Mouse (Mus musculus) olfactory bulb, adult 2 months (tissue): ENCODE measurements around the gene 4930432M17Rik. TPM values are rescaled to one million over a fixed set of nuclear protein-coding genes. Genes with fewer than 3 reads are reported as not detected.

Experiments
- H3K27ac ChIP-seq: fragments of 200-500 bp; 2 replicates; pipeline ENCODE4 v1.5.1; 2012; ENCODE audit warnings: low read depth, low read length; ENCODE audit not compliant: insufficient read depth
- H3K4me1 ChIP-seq: fragments of 200-500 bp; 2 replicates; pipeline ENCODE4 v1.6.1; 2012; ENCODE audit warnings: low read length; ENCODE audit not compliant: control insufficient read depth, insufficient read depth
- H3K4me3 ChIP-seq: fragments of 200-500 bp; 2 replicates; pipeline ENCODE4 v1.5.1; 2012; ENCODE audit warnings: mild to moderate bottlenecking, low read depth, low read length, moderate library complexity; ENCODE audit not compliant: insufficient read depth
- CTCF ChIP-seq: fragments of 200-500 bp; IDR thresholded peaks from 2 replicates; pipeline ENCODE4 v1.5.1; 2012; ENCODE audit warnings: low read depth, mild to moderate bottlenecking, low read length, moderate library complexity; ENCODE audit not compliant: insufficient read depth
- POLR2A ChIP-seq: fragments of 200-500 bp; IDR thresholded peaks from 2 replicates; pipeline ENCODE4 v1.6.1; 2012; ENCODE audit warnings: mild to moderate bottlenecking, low read depth, low read length, moderate library complexity; ENCODE audit not compliant: insufficient read depth
- WGBS: fragments of 180-500 bp; shearing (Covaris S2); methylation state at CpG from one replicate; pipeline ENCODE4 v1.1.7; 2018; 5-methylcytosine and 5-hydroxymethylcytosine counted together
- polyA plus RNA-seq: library from polyadenylated mRNA; stranded (reverse); fragments of >200 nt; gene quantifications from 2 replicates; pipeline ENCODE4 v1.2.4, GENCODE M21; 2012; ENCODE audit warnings: low replicate concordance; ENCODE audit not compliant: missing spikeins, insufficient read depth, insufficient read length

4930432M17Rik gene
- polyA plus RNA-seq, 1 experiment = not detected

DNA sequence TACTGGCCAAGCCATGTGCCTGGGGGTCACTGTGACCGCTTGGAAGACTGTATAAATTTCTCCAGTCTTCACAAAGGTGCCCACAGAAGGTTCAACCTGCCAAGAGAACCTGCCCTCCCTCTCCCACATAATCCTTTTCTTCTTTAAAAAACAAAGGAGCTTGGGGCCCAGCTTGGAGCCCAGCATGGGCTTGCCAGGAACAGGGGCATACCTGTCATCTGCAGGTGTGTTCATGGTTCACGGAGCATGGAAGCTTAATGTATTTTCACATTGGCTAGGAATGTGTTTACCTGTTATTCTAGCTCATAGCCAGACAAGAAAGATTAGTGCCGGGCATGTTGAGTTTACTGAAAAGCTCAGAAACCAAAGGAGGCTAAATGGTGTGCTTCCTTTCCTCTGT, 32.3 kb upstream of the 4930432M17Rik start:
- 92% methylated on average over 3 of the region's 3 CpGs for WGBS

DNA sequence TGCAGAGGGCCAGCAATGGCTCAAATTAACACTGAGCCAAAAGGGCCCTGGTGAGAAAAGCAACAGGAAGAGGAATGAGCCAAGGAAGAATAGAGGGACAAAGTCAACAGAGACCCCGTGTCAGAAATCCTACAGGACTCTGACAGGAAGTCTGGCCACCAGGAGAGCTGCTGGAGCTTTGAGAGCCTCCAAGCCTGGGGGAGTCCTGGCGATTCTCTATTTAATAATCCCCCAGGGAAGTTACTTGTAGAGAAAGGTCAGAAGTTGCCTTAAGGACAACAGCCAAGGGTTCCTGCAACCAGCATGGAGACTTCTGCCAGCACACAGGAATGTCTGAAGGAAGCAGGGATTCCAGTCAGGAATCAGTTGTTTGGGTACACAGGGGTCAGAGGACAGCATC, 30.0 kb upstream of the 4930432M17Rik start:
- Histone ChIP-seq H3K4me1 (no peaks in the 10 kb centered on the region; the same call in 1 of the 2 replicates), H3K27ac (no peak overlapping the region), H3K4me3 (no peak overlapping the region)
- TF ChIP-seq CTCF (no peak), POLR2A (no peak)
- WGBS = 67% methylated on average over 2 of the region's 2 CpGs

More for the DNA sequence above, 32.3 kb upstream of the 4930432M17Rik start:
- no peaks in the 10 kb centered on the region; the same call in 1 of the 2 replicates for H3K4me1 ChIP-seq
- TF ChIP-seq CTCF (no peak), POLR2A (no peak)
- no peak overlapping the region for H3K27ac ChIP-seq
- no peak overlapping the region for H3K4me3 ChIP-seq

DNA sequence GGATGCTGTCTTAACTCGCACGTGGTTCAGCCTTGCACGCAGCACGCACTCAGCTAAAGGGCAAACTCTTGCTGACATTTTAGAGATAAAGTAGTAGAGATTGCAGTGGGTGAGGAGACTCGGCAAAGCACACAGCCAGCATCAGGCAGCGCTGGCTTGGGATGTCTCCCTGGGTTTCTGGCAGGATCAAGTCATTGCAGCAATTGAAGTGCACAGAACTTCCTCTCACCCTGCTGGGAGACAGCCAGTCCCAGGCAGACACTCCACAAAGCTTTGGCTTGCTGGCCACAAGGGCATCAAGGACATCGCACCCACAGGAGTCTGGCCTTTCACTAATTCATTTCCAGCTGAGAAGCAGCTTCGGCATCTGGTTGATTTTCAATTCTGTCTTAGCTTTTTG, 27.3 kb upstream of the 4930432M17Rik start:
- Histone ChIP-seq H3K27ac (no peak overlapping the region), H3K4me3 (no peak overlapping the region), H3K4me1 (peaks cover 2% of the 10 kb centered on the region; the same call in 1 of the 2 replicates)
- 75% methylated on average over 8 of the region's 8 CpGs for WGBS
- TF ChIP-seq POLR2A (no peak), CTCF (no peak)

DNA sequence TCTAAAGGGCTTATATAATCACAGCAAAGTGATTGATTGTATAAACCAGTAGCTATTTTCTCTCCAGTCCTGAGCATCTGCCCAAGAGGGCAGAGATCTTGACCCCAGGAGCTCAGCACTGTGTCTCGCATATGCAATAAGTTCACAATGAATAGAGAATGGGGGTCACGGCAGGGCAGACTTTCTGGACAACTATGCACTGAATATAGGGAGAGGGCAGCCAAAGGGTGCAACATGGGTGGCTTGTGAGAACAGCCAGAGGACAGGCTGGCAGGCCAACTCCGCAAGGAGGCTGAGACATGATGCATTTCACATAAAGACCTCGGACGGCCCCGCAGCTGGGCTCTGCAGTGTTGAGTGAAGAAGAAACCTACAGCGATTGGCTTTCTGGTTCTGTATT, 25.1 kb upstream of the 4930432M17Rik start:
- Histone ChIP-seq H3K4me3 (no peak overlapping the region), H3K27ac (no peak overlapping the region), H3K4me1 (peaks cover 2% of the 10 kb centered on the region; the same call in 1 of the 2 replicates)
- 79% methylated on average over 7 of the region's 7 CpGs for WGBS
- TF ChIP-seq CTCF (no peak), POLR2A (no peak)

DNA sequence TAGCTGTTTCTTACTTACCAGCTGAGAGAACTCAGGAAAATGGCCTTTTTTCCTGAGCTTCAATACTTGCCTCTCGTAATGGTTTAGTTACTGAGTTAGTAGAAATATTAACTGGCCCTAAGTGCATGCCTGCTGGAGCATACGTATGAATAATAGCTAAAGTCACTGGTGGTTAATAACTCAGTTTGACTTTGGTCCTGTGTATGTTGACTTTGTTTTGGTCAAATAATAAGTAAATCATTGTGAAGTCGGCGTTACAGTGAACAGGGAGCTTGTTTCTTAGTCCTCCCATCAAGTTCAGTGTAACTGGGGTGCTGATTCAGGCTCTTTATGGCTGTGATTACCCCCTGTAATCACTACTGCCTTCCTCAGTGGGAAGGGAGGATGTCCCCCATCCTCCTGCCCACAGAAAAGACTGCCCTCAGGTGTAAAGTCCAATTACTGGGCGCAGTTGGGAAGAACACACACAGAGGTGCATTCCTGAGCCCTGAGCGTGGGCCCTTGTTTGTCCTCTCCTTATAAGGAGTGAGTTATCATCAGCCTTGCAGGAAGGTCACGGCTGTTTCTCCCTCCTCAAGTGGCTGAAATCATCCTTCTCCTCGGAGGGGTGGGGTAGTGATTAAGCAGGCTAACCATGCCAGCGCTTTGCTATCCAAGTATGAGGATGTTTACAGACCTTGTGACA, 24.1 kb upstream of the 4930432M17Rik start:
- no peak for TF ChIP-seq CTCF
- TF ChIP-seq POLR2A = no peak
- H3K4me3 ChIP-seq = no peak overlapping the region
- no peak overlapping the region for H3K27ac ChIP-seq
- peaks cover 2% of the 10 kb centered on the region; the same call in 1 of the 2 replicates for H3K4me1 ChIP-seq
- 81% methylated on average over 9 of the region's 9 CpGs for WGBS

DNA sequence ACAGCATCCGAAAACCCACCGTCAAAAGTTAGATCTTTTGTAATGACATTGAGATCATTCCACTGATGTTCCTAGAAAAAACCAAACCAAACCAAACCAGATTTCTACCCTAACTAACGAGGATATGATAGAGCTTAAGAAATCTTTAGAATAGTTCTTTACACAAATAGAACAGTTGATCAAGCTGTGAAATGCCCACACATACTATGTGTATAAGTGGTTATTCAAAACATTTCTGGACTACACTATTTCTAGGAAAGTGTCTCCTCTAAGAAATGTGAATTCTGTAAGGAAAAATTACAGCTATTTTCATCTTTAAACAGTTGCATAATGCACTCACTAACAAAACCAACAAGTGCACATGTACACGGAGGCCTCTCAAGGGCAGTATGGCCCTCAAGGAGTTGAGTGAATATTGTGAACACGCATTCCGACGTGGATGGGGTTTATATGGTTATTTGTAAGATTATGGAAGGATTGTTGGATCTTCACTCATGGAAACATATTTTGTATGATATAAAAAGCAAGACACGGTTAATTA, 22.3 kb upstream of the 4930432M17Rik start:
- 90% methylated on average over 8 of the region's 8 CpGs for WGBS
- peaks cover 2% of the 10 kb centered on the region; the same call in 1 of the 2 replicates for H3K4me1 ChIP-seq

DNA sequence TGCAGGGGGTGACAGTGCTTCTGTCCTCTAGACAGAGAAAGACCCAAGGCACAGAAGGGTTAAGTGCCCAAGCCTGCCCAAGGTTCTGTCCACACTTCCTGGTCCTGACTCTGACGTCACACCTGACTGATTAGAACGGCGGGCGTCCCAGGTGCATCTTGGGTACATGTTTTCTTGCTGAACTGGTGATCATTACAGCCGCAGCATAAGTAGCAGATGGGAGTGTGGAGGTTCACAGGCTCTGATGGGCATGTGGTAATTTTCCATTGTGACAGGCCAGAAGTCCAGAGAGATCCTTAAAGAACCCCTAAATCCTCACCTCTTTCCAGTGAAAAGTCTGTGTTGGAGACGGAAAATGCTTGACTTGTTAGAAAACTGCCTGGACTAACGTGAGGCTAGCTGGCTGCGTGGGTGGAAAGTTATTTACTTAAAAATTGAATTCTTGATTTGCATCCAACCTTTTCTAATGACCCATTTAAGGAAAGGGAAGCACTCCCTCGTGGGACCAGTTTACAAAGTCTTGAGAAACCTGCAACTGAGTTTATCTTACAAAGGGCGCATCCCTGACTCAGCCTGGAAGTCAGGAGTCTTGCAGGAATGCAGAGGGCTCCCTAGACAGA, 20.4 kb upstream of the 4930432M17Rik start:
- H3K4me3 ChIP-seq = no peak overlapping the region
- 64% methylated on average over 10 of the region's 10 CpGs for WGBS
- TF ChIP-seq POLR2A (no peak), CTCF (no peak)

More for the DNA sequence above, 22.3 kb upstream of the 4930432M17Rik start:
- no peak for TF ChIP-seq CTCF
- no peak for TF ChIP-seq POLR2A
- H3K4me3 ChIP-seq = no peak overlapping the region
- no peak overlapping the region for H3K27ac ChIP-seq

DNA sequence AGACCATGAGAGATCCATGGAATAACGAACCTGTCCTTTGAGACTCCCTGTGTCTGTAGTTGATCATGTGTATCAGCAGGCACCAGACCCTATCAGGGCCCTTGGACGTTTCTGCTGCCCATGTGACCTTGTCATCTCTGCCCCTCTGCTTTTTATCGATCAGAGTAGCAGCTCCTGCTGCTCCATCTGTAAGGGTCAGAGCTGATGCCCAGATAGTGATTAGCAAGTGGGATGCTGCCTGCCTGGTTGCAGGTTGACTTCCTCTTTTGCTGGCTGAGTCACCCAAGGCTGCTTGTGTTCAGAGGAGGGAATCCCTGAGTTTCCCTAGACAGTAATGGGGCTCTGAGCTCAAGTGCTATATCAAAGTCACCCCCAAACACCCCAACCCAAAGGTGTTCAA, 18.9 kb upstream of the 4930432M17Rik start:
- 79% methylated on average over 3 of the region's 3 CpGs for WGBS
- H3K4me3 ChIP-seq = no peak overlapping the region
- H3K27ac ChIP-seq = no peak overlapping the region
- 0 out of 2 replicates have a peak, but pooled peaks cover under 1% of the 10 kb centered on the region for H3K4me1 ChIP-seq
- TF ChIP-seq CTCF (no peak), POLR2A (no peak)

More for the DNA sequence above, 20.4 kb upstream of the 4930432M17Rik start:
- H3K4me1 ChIP-seq = 0 out of 2 replicates have a peak, but pooled peaks cover 2% of the 10 kb centered on the region
- H3K27ac ChIP-seq = no peak overlapping the region

DNA sequence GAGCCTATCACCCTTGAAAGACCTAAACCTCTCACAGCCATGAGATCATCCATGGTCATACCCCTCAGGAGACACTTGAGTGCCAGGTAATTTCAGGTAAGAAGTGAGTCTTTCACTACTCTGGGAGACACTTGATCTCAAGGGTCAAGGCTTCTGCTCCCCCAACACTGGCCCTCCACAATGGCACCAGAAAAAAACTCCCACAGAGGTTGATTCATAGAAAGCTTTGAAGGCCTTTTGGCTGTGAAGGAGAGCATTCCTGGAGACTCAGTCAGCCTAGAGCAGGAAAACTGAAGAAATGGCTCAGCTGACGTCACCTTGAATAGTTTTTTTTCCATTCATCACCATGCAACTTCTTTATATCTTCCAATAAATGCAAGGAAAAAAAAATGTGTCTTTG, 18.4 kb upstream of the 4930432M17Rik start:
- 76% methylated on average over 1 of the region's 1 CpGs for WGBS
- H3K27ac ChIP-seq = no peak overlapping the region
- H3K4me3 ChIP-seq = no peak overlapping the region
- TF ChIP-seq POLR2A (no peak), CTCF (no peak)
- no peaks in the 10 kb centered on the region for H3K4me1 ChIP-seq
